Mouse (Mus musculus) embryonic facial prominence, embryonic 10.5 days (tissue): Measurements from ENCODE around the gene Rer1. TPM values are rescaled to one million over a fixed set of nuclear protein-coding genes. Genes with fewer than 3 reads are reported as not detected.

Experiments
- DNase-seq: peaks from one replicate; pipeline ENCODE4 v3.0.0-alpha.2; 2017; ENCODE audit warnings: low spot score
- H3K27ac ChIP-seq: fragments of 300-500 bp; sonication (generic); replicated peaks from 2 replicates; pipeline ENCODE4 v1.5.1; 2016; ENCODE audit warnings: mild to moderate bottlenecking
- H3K27me3 ChIP-seq: fragments of 300-500 bp; sonication (generic); replicated peaks from 2 replicates; pipeline ENCODE4 v1.6.1; 2016; ENCODE audit warnings: low read depth, mild to moderate bottlenecking; ENCODE audit not compliant: poor library complexity, severe bottlenecking
- H3K36me3 ChIP-seq: fragments of 300-500 bp; sonication (generic); replicated peaks from 2 replicates; pipeline ENCODE4 v1.6.1; 2016; ENCODE audit warnings: mild to moderate bottlenecking, moderate library complexity
- H3K4me1 ChIP-seq: fragments of 300-500 bp; sonication (generic); 2 replicates; pipeline ENCODE4 v1.6.1; 2016
- H3K4me3 ChIP-seq: fragments of 300-500 bp; sonication (generic); 2 replicates; pipeline ENCODE4 v1.5.1; 2016; ENCODE audit warnings: mild to moderate bottlenecking, moderate library complexity
- H3K9me3 ChIP-seq: fragments of 300-500 bp; sonication (generic); 2 replicates; pipeline ENCODE4 v1.6.1; 2016; ENCODE audit warnings: mild to moderate bottlenecking
- WGBS: fragments of 180-500 bp; shearing (Covaris S2); methylation state at CpG from one replicate; pipeline ENCODE4 v1.1.7; 2016; 5-methylcytosine and 5-hydroxymethylcytosine counted together
- polyA plus RNA-seq: library from polyadenylated mRNA; unstranded; fragments of >200 nt; fragmentation: Nextera tagmentation; extraction: Ambion mirVana; gene quantifications from 2 replicates; pipeline ENCODE4 v1.2.1, GENCODE M21; 2016

Gene Rer1
- polyA plus RNA-seq, 1 experiment from 2014 or later: 128 TPM

DNA sequence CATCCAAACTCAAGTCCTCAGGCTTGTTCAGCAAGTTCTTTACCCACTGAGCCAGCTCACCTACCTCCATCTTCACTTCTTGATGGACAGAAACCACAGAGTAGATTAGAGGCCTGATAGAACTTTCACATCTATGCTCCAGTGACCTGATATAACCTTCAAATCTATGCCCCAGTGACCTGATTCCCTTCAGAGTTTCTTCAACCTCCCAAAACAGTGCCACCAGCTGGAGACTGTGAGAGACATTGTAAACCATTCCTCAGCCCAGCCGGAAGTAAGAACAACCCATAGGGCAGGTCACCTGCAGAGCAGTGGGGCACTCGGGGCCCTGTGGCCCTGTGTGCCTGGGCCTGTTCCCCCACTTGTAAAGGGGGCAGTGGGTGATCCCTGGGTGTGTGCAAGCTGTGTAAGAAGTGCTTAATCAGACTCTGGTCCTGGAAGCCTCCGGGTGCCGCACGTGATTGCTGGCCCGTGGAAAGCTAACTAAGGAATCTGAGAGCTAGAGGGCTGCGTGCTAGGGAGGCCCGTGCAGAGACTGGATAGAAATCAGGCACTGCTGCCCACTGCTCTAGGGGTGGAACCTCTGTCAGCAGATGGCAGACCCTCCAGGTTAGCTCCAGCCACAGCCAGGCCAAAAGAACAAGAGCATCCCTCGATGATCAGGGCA lies 37.8 kb upstream of the Rer1 start:
- H3K36me3 ChIP-seq: no peaks in the 10 kb centered on the region
- no peak for DNase-seq
- no peaks in the 10 kb centered on the region for H3K27me3 ChIP-seq
- no peak overlapping the region for H3K4me3 ChIP-seq
- H3K27ac ChIP-seq: peak overlapping the region; percentile 44; the same call in 1 of the 2 replicates
- peaks cover 68% of the 10 kb centered on the region for H3K4me1 ChIP-seq
- H3K9me3 ChIP-seq: no peaks in the 10 kb centered on the region
- 81% methylated on average over 9 of the region's 9 CpGs for WGBS

DNA sequence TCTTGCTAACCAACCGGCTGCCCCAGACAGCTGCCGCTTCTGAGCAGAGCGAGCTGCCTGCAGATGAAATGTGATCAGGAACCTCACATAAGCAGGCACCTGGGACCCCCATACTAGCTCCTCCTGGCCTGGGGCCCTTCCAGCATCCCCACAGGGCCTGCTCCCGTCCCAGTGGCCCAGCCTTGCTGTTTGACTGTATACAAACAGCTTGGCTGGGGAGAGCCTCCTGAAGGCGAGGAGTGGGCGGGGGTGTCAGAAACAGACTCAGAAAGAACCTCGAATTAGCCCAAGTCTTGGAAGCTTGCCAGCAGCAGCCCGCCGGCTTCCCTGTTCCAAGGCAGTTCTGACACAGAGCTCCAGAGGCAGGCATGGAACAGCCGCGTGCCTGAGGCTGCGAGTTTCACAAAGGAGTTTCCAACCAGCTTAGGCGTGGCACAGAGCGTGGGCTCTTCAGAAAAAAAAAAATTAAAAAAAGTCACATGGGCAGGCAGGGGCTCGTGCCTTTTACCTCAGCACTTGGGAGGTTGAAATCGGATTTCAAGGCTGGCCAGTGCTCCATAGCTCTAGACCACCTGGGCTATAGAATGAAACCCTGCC lies 36.4 kb upstream of the Rer1 start:
- no peaks in the 10 kb centered on the region for H3K36me3 ChIP-seq
- peak overlapping the region; percentile 6; the same call in 1 of the 2 replicates for H3K4me3 ChIP-seq
- peak; percentile 56 for DNase-seq
- H3K27me3 ChIP-seq: no peaks in the 10 kb centered on the region
- peaks cover 7% of the 10 kb centered on the region; the same call in 1 of the 2 replicates for H3K9me3 ChIP-seq
- H3K27ac ChIP-seq: peak overlapping the region; percentile 81
- 58% methylated on average over 16 of the region's 16 CpGs for WGBS
- H3K4me1 ChIP-seq: peaks cover 75% of the 10 kb centered on the region

DNA sequence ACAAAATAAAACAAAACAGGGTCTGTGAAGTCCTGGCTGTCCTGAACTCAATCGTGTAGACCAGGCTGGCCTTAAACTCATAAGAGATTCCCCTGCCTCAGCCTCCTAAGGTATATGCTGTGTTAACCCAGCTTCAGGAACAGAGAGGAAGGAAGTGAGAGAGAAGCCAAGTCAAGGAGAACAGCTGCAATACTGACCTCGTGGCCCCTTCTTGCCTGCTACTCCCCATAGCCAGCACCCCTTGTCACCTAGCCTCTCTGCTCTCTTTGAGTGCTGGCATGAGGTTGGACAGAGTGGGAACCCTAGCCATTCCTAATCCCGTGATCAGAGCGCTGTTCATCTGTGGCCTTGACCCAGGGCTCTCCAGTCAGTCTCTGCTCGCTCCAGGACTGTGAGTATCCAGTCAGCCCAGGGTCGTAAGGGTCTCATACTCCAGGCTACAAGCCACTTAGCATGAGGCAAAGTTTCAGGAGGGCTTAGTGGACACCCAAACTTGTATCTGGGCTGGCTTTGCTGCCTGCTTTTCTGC lies 35.8 kb upstream of the Rer1 start:
- Histone ChIP-seq H3K27me3 (no peaks in the 10 kb centered on the region), H3K4me3 (no peak overlapping the region), H3K4me1 (peaks cover 76% of the 10 kb centered on the region), H3K27ac (peak overlapping the region; percentile 81), H3K9me3 (peaks cover 7% of the 10 kb centered on the region; the same call in 1 of the 2 replicates), H3K36me3 (no peaks in the 10 kb centered on the region)
- DNase-seq: no peak
- WGBS: 79% methylated on average over 6 of the region's 6 CpGs

DNA sequence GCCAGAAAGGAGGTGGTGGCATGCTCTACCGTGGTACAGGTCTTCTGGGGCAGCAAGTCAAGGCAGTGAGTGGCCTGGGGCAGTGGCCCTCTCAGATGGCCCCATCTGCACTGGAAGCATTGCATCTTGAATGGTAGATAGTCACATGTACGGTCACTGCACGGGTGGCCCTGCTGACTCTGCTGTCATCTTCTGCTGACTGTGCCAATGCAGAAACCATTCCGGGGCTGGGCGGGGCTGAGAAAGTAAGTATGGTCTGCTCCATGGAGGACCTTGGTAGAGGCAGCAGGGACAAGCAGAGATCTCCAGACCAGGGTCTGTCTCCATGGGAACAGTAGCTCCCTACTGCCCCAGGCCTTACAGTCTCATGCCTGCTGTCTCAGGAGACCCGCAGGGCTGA lies 35.0 kb upstream of the Rer1 start:
- 89% methylated on average over 6 of the region's 6 CpGs for WGBS
- peaks cover 7% of the 10 kb centered on the region; the same call in 1 of the 2 replicates for H3K9me3 ChIP-seq
- H3K27me3 ChIP-seq: no peaks in the 10 kb centered on the region
- no peaks in the 10 kb centered on the region; the same call in 1 of the 2 replicates for H3K36me3 ChIP-seq
- H3K4me3 ChIP-seq: no peak overlapping the region
- H3K27ac ChIP-seq: peak overlapping the region; percentile 65; the same call in 1 of the 2 replicates
- no peak for DNase-seq
- H3K4me1 ChIP-seq: peaks cover 74% of the 10 kb centered on the region

DNA sequence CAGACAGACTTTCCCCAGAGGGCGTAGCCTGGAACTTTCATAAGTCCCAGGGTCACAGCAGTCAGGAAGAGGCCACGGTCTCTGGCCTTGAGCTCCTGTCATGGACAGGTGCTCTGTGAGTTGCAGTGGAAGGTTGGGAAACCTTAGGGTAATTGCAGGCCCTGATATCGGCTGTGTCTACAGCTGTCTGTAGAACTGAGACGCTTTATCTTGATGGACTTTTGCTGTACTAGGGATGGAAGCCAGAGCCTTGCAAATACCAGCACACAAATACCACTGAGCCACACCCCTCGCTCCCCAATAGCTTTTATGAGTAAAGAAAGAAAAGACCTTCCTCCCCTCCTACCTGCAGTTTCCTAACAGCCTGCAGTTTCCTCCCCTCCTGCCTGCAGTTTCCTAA lies 34.4 kb upstream of the Rer1 start:
- peak overlapping the region; percentile 65; the same call in 1 of the 2 replicates for H3K27ac ChIP-seq
- peaks cover 7% of the 10 kb centered on the region; the same call in 1 of the 2 replicates for H3K9me3 ChIP-seq
- H3K4me3 ChIP-seq: no peak overlapping the region
- WGBS: 78% methylated on average over 5 of the region's 5 CpGs
- no peak for DNase-seq
- H3K4me1 ChIP-seq: peaks cover 75% of the 10 kb centered on the region
- no peaks in the 10 kb centered on the region; the same call in 1 of the 2 replicates for H3K36me3 ChIP-seq
- no peaks in the 10 kb centered on the region for H3K27me3 ChIP-seq

DNA sequence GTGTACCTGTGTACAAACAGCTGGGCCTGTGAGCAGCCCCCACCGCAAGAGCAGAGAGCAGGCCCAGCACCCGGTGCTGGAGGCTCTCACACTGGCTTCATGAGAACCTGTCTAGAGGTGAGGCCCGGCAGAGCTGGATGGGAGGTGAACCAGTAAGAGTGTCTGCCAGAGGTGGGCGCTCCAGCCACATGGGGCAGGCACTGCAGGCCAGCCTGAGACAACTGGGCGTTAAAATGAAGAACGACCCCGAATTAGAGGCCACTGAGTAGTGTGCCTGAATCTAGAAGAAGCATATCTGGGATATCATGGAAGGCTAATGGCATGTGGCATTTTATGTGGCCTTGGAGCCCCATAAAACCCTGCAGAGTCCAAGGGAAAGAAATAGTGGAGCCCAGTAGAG lies 33.9 kb upstream of the Rer1 start:
- Histone ChIP-seq H3K36me3 (no peaks in the 10 kb centered on the region; the same call in 1 of the 2 replicates), H3K4me1 (peaks cover 73% of the 10 kb centered on the region), H3K9me3 (peaks cover 7% of the 10 kb centered on the region; the same call in 1 of the 2 replicates), H3K27me3 (no peaks in the 10 kb centered on the region), H3K27ac (0 out of 2 replicates have a peak overlapping the region, but pooled peaks have one; percentile 16), H3K4me3 (no peak overlapping the region)
- no peak for DNase-seq
- 87% methylated on average over 7 of the region's 7 CpGs for WGBS

DNA sequence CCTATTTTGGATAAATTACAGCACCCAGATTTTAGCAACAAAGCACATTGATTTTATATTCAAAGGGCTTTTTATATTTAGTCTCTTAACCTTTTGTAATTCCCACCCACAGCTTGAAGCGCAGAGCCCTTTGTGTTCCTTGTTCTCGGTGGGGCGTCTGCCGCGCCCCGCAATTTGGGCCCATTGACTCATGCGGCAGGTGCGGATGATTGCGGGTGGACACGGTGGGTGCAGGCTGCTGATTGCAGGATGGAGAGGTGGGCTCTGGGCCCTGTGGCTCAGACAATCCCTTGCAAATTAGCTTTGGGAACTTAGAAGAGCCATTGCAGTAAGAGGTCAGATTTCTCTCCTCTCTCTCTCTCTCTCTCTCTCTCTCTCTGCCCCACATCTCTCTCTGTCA lies 32.1 kb upstream of the Rer1 start:
- 82% methylated on average over 10 of the region's 10 CpGs for WGBS
- peaks cover 73% of the 10 kb centered on the region for H3K4me1 ChIP-seq
- H3K27ac ChIP-seq: peak overlapping the region; percentile 32; the same call in 1 of the 2 replicates

DNA sequence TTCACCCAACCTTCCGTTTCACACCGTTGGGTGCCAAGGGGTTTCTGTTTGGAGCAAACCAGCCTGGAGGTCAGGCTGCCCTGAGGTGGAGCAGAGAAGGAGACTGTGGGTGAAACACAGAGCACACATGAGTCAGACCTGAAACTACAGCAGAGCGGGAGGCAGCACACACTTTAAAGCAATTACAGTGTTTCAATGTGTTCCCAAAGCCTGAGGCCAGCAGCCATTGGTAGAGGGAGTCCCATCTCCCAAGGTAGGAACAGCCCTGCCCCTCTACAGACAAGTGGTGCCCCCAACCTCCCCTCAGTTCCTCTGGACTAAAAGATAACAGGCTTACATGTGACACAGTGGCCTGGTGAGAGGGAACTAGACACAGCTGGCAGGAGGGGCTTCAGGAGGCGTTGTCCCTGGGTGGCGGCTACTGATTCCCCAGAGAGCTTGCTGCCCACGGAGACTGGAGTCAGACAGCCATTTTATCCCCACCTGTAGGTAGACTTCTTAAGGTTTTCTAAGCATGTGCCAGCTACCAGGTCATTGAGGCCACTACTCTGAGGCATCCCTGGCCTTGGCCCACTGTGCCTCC lies 31.3 kb upstream of the Rer1 start:
- H3K4me1 ChIP-seq: peaks cover 66% of the 10 kb centered on the region
- H3K27ac ChIP-seq: peak overlapping the region; percentile 45; the same call in 1 of the 2 replicates

More for the DNA sequence above, 32.1 kb upstream of the Rer1 start:
- H3K9me3 ChIP-seq: peaks cover 7% of the 10 kb centered on the region; the same call in 1 of the 2 replicates
- H3K36me3 ChIP-seq: no peaks in the 10 kb centered on the region; the same call in 1 of the 2 replicates
- no peak for DNase-seq
- H3K4me3 ChIP-seq: no peak overlapping the region
- no peaks in the 10 kb centered on the region for H3K27me3 ChIP-seq

DNA sequence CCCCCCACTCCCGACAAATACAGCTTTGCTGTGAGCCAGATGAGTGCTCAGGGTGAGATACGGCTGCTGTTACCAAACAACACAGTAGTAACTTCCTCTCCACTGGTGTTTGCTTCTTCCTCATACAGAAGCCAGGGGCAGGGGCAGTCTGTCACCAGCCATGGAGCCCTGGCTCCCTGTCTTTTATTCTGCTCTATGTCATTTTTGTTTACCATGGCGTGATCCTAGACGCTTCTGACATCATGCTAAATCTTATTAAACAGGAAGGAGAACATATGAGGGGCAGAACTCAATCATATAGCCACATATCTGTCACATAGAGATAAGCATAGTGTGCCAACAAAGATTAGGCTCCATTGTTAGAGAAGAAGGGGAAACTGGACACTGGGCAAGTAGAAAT lies 30.4 kb upstream of the Rer1 start:
- Histone ChIP-seq H3K9me3 (peaks cover 7% of the 10 kb centered on the region; the same call in 1 of the 2 replicates), H3K27ac (peak overlapping the region; percentile 26), H3K27me3 (no peaks in the 10 kb centered on the region), H3K36me3 (no peaks in the 10 kb centered on the region; the same call in 1 of the 2 replicates), H3K4me3 (no peak overlapping the region), H3K4me1 (peaks cover 59% of the 10 kb centered on the region)
- WGBS: 78% methylated on average over 4 of the region's 4 CpGs
- DNase-seq: no peak

More for the DNA sequence above, 31.3 kb upstream of the Rer1 start:
- DNase-seq: no peak
- H3K9me3 ChIP-seq: peaks cover 7% of the 10 kb centered on the region; the same call in 1 of the 2 replicates
- H3K4me3 ChIP-seq: no peak overlapping the region
- WGBS: 81% methylated on average over 6 of the region's 6 CpGs
- no peaks in the 10 kb centered on the region; the same call in 1 of the 2 replicates for H3K36me3 ChIP-seq
- H3K27me3 ChIP-seq: no peaks in the 10 kb centered on the region

DNA sequence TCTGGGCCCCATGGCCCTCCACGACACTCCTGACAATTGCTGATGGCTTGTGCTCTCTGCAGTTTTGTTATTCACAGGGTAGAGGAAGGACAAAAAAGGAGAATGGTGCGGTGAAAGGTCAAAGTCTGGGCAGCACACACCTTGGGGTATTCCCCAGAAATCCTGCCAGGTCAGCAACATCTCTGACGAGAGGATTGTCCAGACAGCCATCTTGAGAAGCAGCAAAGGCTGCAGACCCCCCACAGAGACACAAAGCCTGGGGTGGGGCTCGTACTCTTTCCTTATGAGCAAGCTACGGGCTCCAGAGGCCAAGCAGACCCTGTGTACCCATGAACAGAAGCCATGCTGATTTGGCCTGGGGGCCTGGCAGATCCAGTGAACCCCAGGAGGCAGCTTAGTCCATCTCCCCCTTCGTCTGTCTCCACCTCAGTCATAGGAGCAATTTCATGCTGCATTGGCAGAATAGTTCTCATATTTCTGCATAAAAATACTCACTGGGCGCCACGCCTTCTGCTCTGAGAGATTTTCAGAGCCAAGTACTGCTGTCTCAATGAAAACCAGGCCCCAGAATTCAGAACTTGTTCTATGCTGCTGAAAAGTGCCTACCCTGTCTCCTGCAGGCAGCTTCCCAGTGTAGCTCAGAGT lies 27.7 kb upstream of the Rer1 start:
- Histone ChIP-seq H3K27ac (peak overlapping the region; percentile 25; the same call in 1 of the 2 replicates), H3K36me3 (no peaks in the 10 kb centered on the region; the same call in 1 of the 2 replicates)

DNA sequence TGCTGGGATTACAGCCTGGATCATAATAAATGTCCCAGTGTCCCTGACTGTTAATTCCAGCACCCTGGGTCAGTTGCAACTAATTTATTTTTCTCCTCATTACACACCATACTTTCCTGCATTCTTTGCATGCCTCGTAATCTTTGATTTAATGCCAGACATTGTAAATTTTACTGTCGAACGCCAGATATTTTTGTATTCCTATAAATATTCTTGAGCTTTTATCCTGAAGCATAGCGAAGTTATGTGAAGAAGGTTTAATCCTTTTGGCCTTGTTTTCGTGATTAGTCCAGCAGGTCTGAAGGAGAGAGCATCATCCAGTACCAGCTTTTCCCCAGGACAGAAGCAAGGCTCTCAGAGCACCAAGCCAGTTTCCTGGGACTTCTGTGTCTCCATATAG lies 23.3 kb upstream of the Rer1 start:
- Histone ChIP-seq H3K4me1 (peaks cover 10% of the 10 kb centered on the region), H3K4me3 (no peak overlapping the region), H3K27ac (no peak overlapping the region), H3K36me3 (no peaks in the 10 kb centered on the region), H3K27me3 (no peaks in the 10 kb centered on the region), H3K9me3 (no peaks in the 10 kb centered on the region)
- whole genome bisulfite sequencing: 92% methylated on average over 5 of the region's 5 CpGs
- no peak for DNase-seq

More for the DNA sequence above, 27.7 kb upstream of the Rer1 start:
- Histone ChIP-seq H3K4me1 (peaks cover 42% of the 10 kb centered on the region), H3K27me3 (no peaks in the 10 kb centered on the region), H3K9me3 (peaks cover 7% of the 10 kb centered on the region; the same call in 1 of the 2 replicates), H3K4me3 (no peak overlapping the region)
- no peak for DNase-seq
- 72% methylated on average over 8 of the region's 8 CpGs for WGBS

DNA sequence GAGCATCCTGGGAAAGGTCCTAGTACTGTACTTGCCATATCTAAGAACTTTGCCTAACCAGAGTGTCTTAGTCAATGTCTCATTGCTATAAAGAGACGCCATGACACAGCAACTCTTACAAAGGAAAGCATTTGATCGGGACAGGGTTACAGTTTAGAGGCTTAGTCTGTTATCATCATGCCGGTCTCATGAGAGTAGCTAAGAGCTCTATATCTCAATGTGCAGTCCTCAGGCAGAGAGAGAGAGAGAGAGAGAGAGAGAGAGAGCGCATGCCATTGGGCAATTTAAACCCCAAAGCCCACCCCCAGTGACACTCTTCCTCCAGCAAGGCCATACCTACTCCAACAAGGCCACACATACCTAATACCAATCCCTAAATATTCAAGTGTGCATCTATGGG lies 21.7 kb upstream of the Rer1 start:
- Histone ChIP-seq H3K27ac (no peak overlapping the region), H3K4me1 (no peaks in the 10 kb centered on the region), H3K27me3 (no peaks in the 10 kb centered on the region), H3K9me3 (no peaks in the 10 kb centered on the region), H3K36me3 (no peaks in the 10 kb centered on the region), H3K4me3 (no peak overlapping the region)
- 96% methylated on average over 4 of the region's 4 CpGs for WGBS
- DNase-seq: no peak
